Mouse (Mus musculus): ENCODE measurements around the gene Tas1r3. TPM values are rescaled to one million over a fixed set of nuclear protein-coding genes. Genes with fewer than 3 reads are reported as not detected.

Gene Tas1r3
- polyA plus RNA-seq, 1 experiment from 2014 or later = 0.19 TPM

DNA sequence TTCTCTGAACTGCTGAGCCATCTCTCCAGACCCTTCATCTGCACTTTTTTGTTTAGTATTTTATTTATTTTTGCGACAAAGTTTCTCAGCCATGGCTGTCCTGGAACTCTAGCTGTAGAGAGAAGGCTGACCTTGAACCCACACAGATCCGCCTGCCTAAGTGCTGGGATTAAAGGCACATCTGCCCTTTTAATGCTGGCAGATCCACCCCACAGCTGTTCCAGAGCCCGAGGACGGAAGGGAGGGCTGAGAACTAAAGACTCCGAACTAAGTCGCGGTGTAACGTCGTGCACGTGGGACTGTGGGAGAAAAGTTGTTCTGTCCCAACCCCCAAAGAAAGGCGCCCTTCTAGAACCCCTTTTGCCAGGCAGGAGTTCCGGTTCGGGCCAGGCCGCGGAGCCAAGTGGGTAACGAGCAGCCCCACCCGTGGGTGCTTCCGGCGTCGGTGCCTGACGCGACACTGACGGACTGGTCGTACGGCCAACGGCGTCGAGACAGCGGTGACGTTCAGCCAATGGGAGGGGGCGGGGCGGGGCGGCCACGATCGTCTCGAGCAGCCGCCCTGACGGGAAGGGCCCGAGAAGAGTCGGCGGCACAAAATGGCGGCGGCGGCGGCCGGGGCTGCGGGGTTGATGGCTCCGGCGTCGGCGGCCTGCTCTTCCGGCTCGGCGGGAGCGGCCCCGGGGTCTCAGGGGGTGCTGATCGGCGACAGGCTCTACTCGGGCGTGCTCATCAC, 51.1 kb downstream of the Tas1r3 start, which contains the start of gene Ccnl2:
Gene Ccnl2 (plus strand): TSS at position 561 of the 736 bp plus-strand sequence.
- H3K4me1 ChIP-seq = peaks cover 22% of the 10 kb centered on the region
- WGBS = under 1% methylated on average over 60 of the region's 60 CpGs
- ATAC-seq (replicated peaks; ENCODE audit: low FRiP score) = peak; percentile 100
- H3K4me2 ChIP-seq = peak within 1 kb of the TSS; percentile 77
- H3K27me3 ChIP-seq = no peaks in the 10 kb centered on the region
- H3K9ac ChIP-seq = peak within 1 kb of the TSS; percentile 99
- peak within 1 kb of the TSS; percentile 98 for H3K4me3 ChIP-seq (replicated peaks)
- peaks cover 77% of the 10 kb centered on the region for H3K36me3 ChIP-seq
- H3K27ac ChIP-seq = peak within 1 kb of the TSS; percentile 95
- H3K9me3 ChIP-seq (replicated peaks) = no peaks in the 10 kb centered on the region

Small RNAs within 50 kb of the gene (microRNA-seq; reads per million reads assigned to microRNA genes)
- not detected for gene Gm22991

Other genes with a start within 250 kb of the Tas1r3 start
- gene Cdk11b, start 238.5 kb downstream of the Tas1r3 start, polyA plus RNA-seq (2015; fragmentation: Nextera tagmentation; extraction: Ambion mirVana) = 63.4 and 64.8 TPM in 2 replicates
- gene Gm10563, start 218.0 kb downstream of the Tas1r3 start, polyA plus RNA-seq (2015; fragmentation: Nextera tagmentation; extraction: Ambion mirVana) = not detected in 2 replicates
- gene Mmp23, start 210.0 kb downstream of the Tas1r3 start, polyA plus RNA-seq (2015; fragmentation: Nextera tagmentation; extraction: Ambion mirVana) = 51.7 and 68.7 TPM in 2 replicates
- 25.8 and 30.2 TPM in 2 replicates for gene Mib2, start 194.2 kb downstream of the Tas1r3 start, polyA plus RNA-seq (2015; fragmentation: Nextera tagmentation; extraction: Ambion mirVana)
- 4.9 and 5.3 TPM in 2 replicates for gene Fndc10, start 169.0 kb downstream of the Tas1r3 start, polyA plus RNA-seq (2015; fragmentation: Nextera tagmentation; extraction: Ambion mirVana)
- gene Ssu72, start 158.6 kb downstream of the Tas1r3 start, polyA plus RNA-seq (2015; fragmentation: Nextera tagmentation; extraction: Ambion mirVana) = 144 and 145 TPM in 2 replicates
- 0.50 and 1.0 TPM in 2 replicates for gene Tmem240, start 128.6 kb downstream of the Tas1r3 start, polyA plus RNA-seq (2015; fragmentation: Nextera tagmentation; extraction: Ambion mirVana)
- 115 and 124 TPM in 2 replicates for gene Atad3a, start 102.3 kb downstream of the Tas1r3 start, polyA plus RNA-seq (2015; fragmentation: Nextera tagmentation; extraction: Ambion mirVana)
- 5.6 and 7.7 TPM in 2 replicates for gene Vwa1, start 88.7 kb downstream of the Tas1r3 start, polyA plus RNA-seq (2015; fragmentation: Nextera tagmentation; extraction: Ambion mirVana)
- gene Tmem88b, start 77.5 kb downstream of the Tas1r3 start, polyA plus RNA-seq (2015; fragmentation: Nextera tagmentation; extraction: Ambion mirVana) = 0.42 and 0.47 TPM in 2 replicates
- gene Ankrd65, start 72.9 kb downstream of the Tas1r3 start, polyA plus RNA-seq (2015; fragmentation: Nextera tagmentation; extraction: Ambion mirVana) = 0.19 and 0.34 TPM in 2 replicates
- gene Mrpl20, start 60.5 kb downstream of the Tas1r3 start, polyA plus RNA-seq (2015; fragmentation: Nextera tagmentation; extraction: Ambion mirVana) = 217 and 226 TPM in 2 replicates
- gene Ccnl2, start 50.9 kb downstream of the Tas1r3 start, polyA plus RNA-seq (2015; fragmentation: Nextera tagmentation; extraction: Ambion mirVana) = 158 and 173 TPM in 2 replicates
- gene Aurkaip1, start 32.1 kb downstream of the Tas1r3 start, polyA plus RNA-seq (2015; fragmentation: Nextera tagmentation; extraction: Ambion mirVana) = 149 and 158 TPM in 2 replicates
- gene Mxra8, start 23.7 kb downstream of the Tas1r3 start, polyA plus RNA-seq (2015; fragmentation: Nextera tagmentation; extraction: Ambion mirVana) = 90.7 and 106 TPM in 2 replicates
- gene Dvl1, start 16.0 kb downstream of the Tas1r3 start, polyA plus RNA-seq (2015; fragmentation: Nextera tagmentation; extraction: Ambion mirVana) = 5.2 and 5.3 TPM in 2 replicates
- 13.0 and 15.2 TPM in 2 replicates for gene Cptp, start 6.1 kb upstream of the Tas1r3 start, polyA plus RNA-seq (2015; fragmentation: Nextera tagmentation; extraction: Ambion mirVana)
- gene Ints11, start 6.2 kb upstream of the Tas1r3 start, polyA plus RNA-seq (2015; fragmentation: Nextera tagmentation; extraction: Ambion mirVana) = 72.5 and 78.0 TPM in 2 replicates
- gene Pusl1, start 28.4 kb upstream of the Tas1r3 start, polyA plus RNA-seq (2015; fragmentation: Nextera tagmentation; extraction: Ambion mirVana) = 47.7 and 52.1 TPM in 2 replicates
- gene Acap3, start 28.5 kb upstream of the Tas1r3 start, polyA plus RNA-seq (2015; fragmentation: Nextera tagmentation; extraction: Ambion mirVana) = 17.3 and 18.7 TPM in 2 replicates
- 110 and 113 TPM in 2 replicates for gene Ube2j2, start 80.5 kb upstream of the Tas1r3 start, polyA plus RNA-seq (2015; fragmentation: Nextera tagmentation; extraction: Ambion mirVana)
- 118 and 121 TPM in 2 replicates for gene C1qtnf12, start 99.0 kb upstream of the Tas1r3 start, polyA plus RNA-seq (2015; fragmentation: Nextera tagmentation; extraction: Ambion mirVana)
- 17.5 and 18.1 TPM in 2 replicates for gene B3galt6, start 129.3 kb upstream of the Tas1r3 start, polyA plus RNA-seq (2015; fragmentation: Nextera tagmentation; extraction: Ambion mirVana)
- 158 and 161 TPM in 2 replicates for gene Sdf4, start 129.5 kb upstream of the Tas1r3 start, polyA plus RNA-seq (2015; fragmentation: Nextera tagmentation; extraction: Ambion mirVana)
- 0.72 and 0.78 TPM in 2 replicates for gene Tnfrsf4, start 150.5 kb upstream of the Tas1r3 start, polyA plus RNA-seq (2015; fragmentation: Nextera tagmentation; extraction: Ambion mirVana)
- 1.7 and 2.4 TPM in 2 replicates for gene Tnfrsf18, start 162.8 kb upstream of the Tas1r3 start, polyA plus RNA-seq (2015; fragmentation: Nextera tagmentation; extraction: Ambion mirVana)
- gene Ttll10, start 196.1 kb upstream of the Tas1r3 start, polyA plus RNA-seq (2015; fragmentation: Nextera tagmentation; extraction: Ambion mirVana) = 7.8 TPM in 2 replicates
- gene 9430015G10Rik, start 246.6 kb upstream of the Tas1r3 start, polyA plus RNA-seq (2015; fragmentation: Nextera tagmentation; extraction: Ambion mirVana) = 39.4 and 42.8 TPM in 2 replicates

Measured in kidney, embryonic 15.5 days (tissue).